Mouse (Mus musculus) liver, embryonic 15.5 days (tissue): ENCODE results near the gene Mum1. TPM values are rescaled to one million over a fixed set of nuclear protein-coding genes. Genes with fewer than 3 reads are reported as not detected.

Source experiments
- ATAC-seq: fragments of 200-750 bp; cut with Nextera tagmentation; 2 replicates; pipeline ENCODE4 v1.8.0; 2017; ENCODE audit warnings: moderate number of reproducible peaks, mild to moderate bottlenecking, moderate library complexity; ENCODE audit not compliant: insufficient read depth
- H3K27ac ChIP-seq: fragments of 300-500 bp; sonication (generic); replicated peaks from 2 replicates; pipeline ENCODE4 v1.5.1; 2015; ENCODE audit warnings: mild to moderate bottlenecking, inconsistent platforms
- H3K27me3 ChIP-seq: fragments of 300-500 bp; sonication (generic); 2 replicates; pipeline ENCODE4 v1.6.1; 2015; ENCODE audit warnings: mild to moderate bottlenecking, inconsistent platforms
- H3K36me3 ChIP-seq: fragments of 300-500 bp; sonication (generic); replicated peaks from 2 replicates; pipeline ENCODE4 v1.6.1; 2015; ENCODE audit warnings: moderate library complexity, mild to moderate bottlenecking, inconsistent platforms
- H3K4me1 ChIP-seq: fragments of 300-500 bp; sonication (generic); replicated peaks from 2 replicates; pipeline ENCODE4 v1.6.1; 2015; ENCODE audit warnings: inconsistent platforms
- H3K4me2 ChIP-seq: fragments of 300-500 bp; sonication (generic); 2 replicates; pipeline ENCODE4 v1.6.1; 2015; ENCODE audit warnings: moderate library complexity, mild to moderate bottlenecking, inconsistent platforms
- H3K4me3 ChIP-seq: fragments of 300-500 bp; sonication (generic); replicated peaks from 2 replicates; pipeline ENCODE4 v1.5.1; 2015; ENCODE audit warnings: mild to moderate bottlenecking, inconsistent platforms
- H3K9ac ChIP-seq: fragments of 300-500 bp; sonication (generic); 2 replicates; pipeline ENCODE4 v1.6.1; 2015; ENCODE audit warnings: moderate library complexity, mild to moderate bottlenecking, inconsistent platforms
- H3K9me3 ChIP-seq: fragments of 300-500 bp; sonication (generic); replicated peaks from 2 replicates; pipeline ENCODE4 v1.6.1; 2016; ENCODE audit warnings: inconsistent platforms
- WGBS: fragments of 180-500 bp; shearing (Covaris S2); methylation state at CpG from one replicate; pipeline ENCODE4 v1.1.7; 2015; ENCODE audit warnings: mixed read lengths; ENCODE audit not compliant: insufficient replicate concordance; 5-methylcytosine and 5-hydroxymethylcytosine counted together
- polyA plus RNA-seq: library from polyadenylated mRNA; unstranded; fragments of >200 nt; fragmentation: Nextera tagmentation; extraction: Ambion mirVana; gene quantifications from 2 replicates; pipeline ENCODE4 v1.2.1, GENCODE M21; 2015

Gene Mum1
- polyA plus RNA-seq, 1 experiment from 2014 or later: 16.6 TPM

GRCm38 (mm10) chr10:80252011-80252410 is 25.8 kb downstream of the Mum1 start:
- Histone ChIP-seq H3K36me3 (peaks cover 55% of the 10 kb centered on the region), H3K9me3 (no peaks in the 10 kb centered on the region), H3K4me1 (peaks cover 49% of the 10 kb centered on the region), H3K9ac (no peak overlapping the region), H3K27me3 (no peaks in the 10 kb centered on the region), H3K4me2 (no peak overlapping the region), H3K4me3 (no peak overlapping the region), H3K27ac (no peak overlapping the region)
- no peak for ATAC-seq

GRCm38 (mm10) chr10:80252493-80253274 is 26.4 kb downstream of the Mum1 start:
- H3K9ac ChIP-seq: no peak overlapping the region
- peaks cover 48% of the 10 kb centered on the region for H3K4me1 ChIP-seq
- no peaks in the 10 kb centered on the region for H3K9me3 ChIP-seq
- ATAC-seq: no peak
- H3K36me3 ChIP-seq: peaks cover 60% of the 10 kb centered on the region
- 80% methylated on average over 11 of the region's 11 CpGs for WGBS
- H3K4me2 ChIP-seq: no peak overlapping the region
- no peaks in the 10 kb centered on the region for H3K27me3 ChIP-seq
- H3K27ac ChIP-seq: no peak overlapping the region
- H3K4me3 ChIP-seq: no peak overlapping the region

GRCm38 (mm10) chr10:80253551-80253950 is 27.3 kb downstream of the Mum1 start:
- Histone ChIP-seq H3K4me3 (no peak overlapping the region), H3K4me1 (peaks cover 48% of the 10 kb centered on the region), H3K9me3 (no peaks in the 10 kb centered on the region), H3K9ac (no peak overlapping the region), H3K27ac (no peak overlapping the region), H3K36me3 (peaks cover 69% of the 10 kb centered on the region), H3K4me2 (no peak overlapping the region), H3K27me3 (no peaks in the 10 kb centered on the region)
- ATAC-seq: no peak
- 84% methylated on average over 6 of the region's 6 CpGs for WGBS

DNA sequence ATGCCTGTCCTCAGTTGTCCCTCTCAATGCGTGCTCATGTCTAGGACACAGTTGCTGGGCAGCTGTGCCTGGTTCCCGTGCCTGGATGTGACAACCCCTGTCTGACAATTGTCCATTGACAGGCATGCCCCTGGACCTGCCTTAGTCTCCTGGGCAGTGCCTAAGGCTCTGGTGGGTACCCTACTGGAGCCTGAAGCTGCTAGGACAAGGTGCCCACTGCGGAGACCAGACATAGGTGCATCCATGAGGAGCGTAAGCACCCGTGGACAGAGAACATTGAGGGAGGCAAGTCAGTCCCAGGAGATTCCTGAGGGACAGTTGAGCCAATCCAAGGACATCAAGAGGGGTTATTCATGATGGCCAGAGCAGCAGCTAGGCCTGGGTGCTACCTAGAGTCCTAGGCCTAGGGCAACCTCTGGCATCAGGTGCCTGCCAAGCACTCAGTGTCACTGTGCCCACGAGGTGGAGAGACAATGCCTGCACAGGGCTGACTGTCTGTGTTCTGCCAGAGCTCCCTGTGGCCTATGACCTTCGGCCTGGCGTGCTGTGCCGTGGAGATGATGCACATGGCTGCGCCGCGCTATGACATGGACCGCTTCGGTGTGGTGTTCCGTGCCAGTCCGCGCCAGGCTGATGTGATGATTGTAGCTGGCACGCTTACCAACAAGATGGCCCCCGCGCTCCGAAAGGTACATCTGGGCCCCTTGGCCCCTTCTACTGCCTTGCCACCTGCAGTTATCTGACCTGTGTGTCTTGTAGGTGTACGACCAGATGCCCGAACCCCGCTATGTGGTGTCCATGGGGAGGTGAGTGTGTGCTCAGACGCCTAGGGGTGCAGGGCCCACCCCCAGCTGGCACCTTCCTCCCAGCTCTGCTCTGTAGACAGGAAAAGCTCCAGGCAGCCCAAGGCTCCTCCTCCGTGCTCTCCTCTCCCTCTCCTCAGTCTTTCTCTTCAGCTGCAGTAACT is 28.4 kb downstream of the Mum1 start:
- 89% methylated on average over 26 of the region's 26 CpGs for WGBS
- peaks cover 55% of the 10 kb centered on the region for H3K4me1 ChIP-seq
- no peak overlapping the region for H3K27ac ChIP-seq
- no peak overlapping the region for H3K9ac ChIP-seq
- H3K36me3 ChIP-seq: peaks cover 75% of the 10 kb centered on the region
- H3K27me3 ChIP-seq: no peaks in the 10 kb centered on the region
- no peaks in the 10 kb centered on the region for H3K9me3 ChIP-seq
- no peak overlapping the region for H3K4me2 ChIP-seq
- no peak for ATAC-seq
- H3K4me3 ChIP-seq: no peak overlapping the region

DNA sequence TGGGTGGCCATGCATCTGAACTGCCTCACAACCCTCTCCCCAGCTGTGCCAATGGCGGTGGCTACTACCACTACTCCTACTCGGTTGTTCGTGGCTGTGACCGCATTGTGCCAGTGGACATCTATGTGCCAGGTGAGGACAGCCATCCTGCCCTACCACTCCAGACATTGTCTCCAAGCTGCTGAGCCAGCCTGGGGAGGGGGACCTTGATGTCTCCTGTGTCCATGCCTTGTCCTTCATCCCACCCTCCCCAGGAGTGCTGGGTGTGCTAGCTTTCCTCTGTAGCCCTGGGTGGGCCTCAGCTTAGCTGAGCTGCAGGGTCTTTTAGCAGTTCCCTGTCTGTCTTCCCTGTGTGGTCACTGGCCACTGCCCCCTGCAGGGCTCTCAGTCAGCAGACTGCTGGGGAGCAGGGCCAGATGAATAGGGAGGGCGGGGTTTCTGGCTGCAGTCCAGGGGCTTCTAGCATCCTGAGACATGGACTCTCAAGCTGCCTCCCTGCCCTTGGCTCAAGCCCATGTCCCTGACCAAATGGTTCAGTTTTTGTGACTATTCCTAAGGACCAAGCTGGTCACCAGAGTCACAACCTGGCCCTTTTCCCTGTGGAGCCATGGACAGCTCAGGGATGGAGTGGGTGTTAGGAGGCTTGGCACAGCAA is 29.8 kb downstream of the Mum1 start:
- peaks cover 55% of the 10 kb centered on the region for H3K4me1 ChIP-seq
- H3K27ac ChIP-seq: no peak overlapping the region
- no peak for ATAC-seq
- peaks cover 75% of the 10 kb centered on the region for H3K36me3 ChIP-seq
- 86% methylated on average over 5 of the region's 5 CpGs for WGBS
- H3K9me3 ChIP-seq: no peaks in the 10 kb centered on the region
- no peak overlapping the region for H3K4me2 ChIP-seq
- H3K9ac ChIP-seq: no peak overlapping the region
- no peaks in the 10 kb centered on the region for H3K27me3 ChIP-seq
- no peak overlapping the region for H3K4me3 ChIP-seq

- no peak overlapping the region for H3K4me3 ChIP-seq
- H3K27ac ChIP-seq: no peak overlapping the region; the same call in 1 of the 2 replicates
- no peak overlapping the region for H3K9ac ChIP-seq
- H3K4me2 ChIP-seq: no peak overlapping the region
- H3K9me3 ChIP-seq: no peaks in the 10 kb centered on the region
- WGBS: 75% methylated on average over 2 of the region's 2 CpGs
- no peaks in the 10 kb centered on the region for H3K27me3 ChIP-seq
- H3K36me3 ChIP-seq: peaks cover 60% of the 10 kb centered on the region
- peaks cover 59% of the 10 kb centered on the region for H3K4me1 ChIP-seq
- ATAC-seq: no peak
Observed at GRCm38 (mm10) chr10:80257936-80258335, 31.7 kb downstream of the Mum1 start.

DNA sequence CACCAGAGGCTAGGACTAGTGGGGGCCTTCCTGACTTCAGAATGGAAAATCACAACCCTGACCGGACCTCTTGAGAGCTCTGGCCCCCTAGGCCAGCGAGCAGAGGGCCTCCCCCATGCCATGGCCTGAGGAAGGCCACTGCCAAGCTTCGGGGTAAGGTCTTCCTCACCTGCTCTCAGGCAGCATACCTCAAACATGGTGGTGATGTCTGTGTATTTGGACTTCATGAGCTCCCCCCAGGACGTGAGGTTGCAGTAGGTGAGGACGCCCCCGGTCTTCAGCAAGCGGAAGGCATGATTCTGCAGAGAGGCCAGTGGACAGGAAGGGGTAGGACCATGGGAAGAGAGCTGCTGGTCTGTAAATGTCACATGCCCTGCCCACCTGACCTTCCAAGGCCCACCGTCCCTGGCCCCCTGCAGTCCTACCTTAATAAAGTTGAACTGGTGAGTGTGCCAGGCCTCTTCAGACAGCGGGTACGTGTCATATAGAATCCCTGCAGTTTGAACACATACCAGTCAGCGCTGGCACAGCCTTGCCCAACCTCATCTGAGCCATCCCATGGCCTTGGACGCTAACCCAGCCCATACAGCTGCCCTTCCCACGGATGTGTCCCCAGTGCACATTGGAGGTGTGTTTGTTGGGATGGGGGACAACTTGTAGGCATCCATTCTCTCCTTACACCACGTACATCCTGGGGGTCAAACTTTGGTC is 32.7 kb downstream of the Mum1 start:
- peaks cover 66% of the 10 kb centered on the region for H3K4me1 ChIP-seq
- H3K4me3 ChIP-seq: peak overlapping the region; percentile 58
- no peak overlapping the region for H3K27ac ChIP-seq
- no peaks in the 10 kb centered on the region for H3K27me3 ChIP-seq
- no peak for ATAC-seq
- peaks cover 51% of the 10 kb centered on the region for H3K36me3 ChIP-seq
- no peaks in the 10 kb centered on the region for H3K9me3 ChIP-seq
- H3K4me2 ChIP-seq: peak overlapping the region; percentile 89
- H3K9ac ChIP-seq: no peak overlapping the region
- WGBS: 80% methylated on average over 14 of the region's 14 CpGs

DNA sequence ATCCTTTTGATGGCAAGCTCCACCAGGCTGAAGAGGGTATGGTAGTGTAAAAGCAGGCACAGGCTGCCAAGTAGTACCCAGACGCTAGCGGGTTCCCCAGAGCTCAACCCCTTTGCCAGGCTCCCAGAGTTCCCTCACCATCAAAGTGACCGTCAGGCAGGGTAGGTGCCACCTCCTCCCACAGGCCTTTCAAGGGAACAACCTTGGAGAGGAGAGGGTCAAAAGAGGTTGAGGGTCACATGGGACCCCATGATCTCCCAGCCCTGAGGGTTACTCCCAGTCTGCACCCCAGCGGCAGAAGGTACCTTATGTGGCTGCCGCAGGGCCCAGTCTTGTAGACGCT is 33.2 kb downstream of the Mum1 start:
- 79% methylated on average over 6 of the region's 6 CpGs for WGBS
- H3K27ac ChIP-seq: peak overlapping the region; percentile 91
- no peaks in the 10 kb centered on the region for H3K9me3 ChIP-seq
- 0 out of 2 replicates have a peak overlapping the region, but pooled peaks have one; percentile 65 for H3K9ac ChIP-seq
- peaks cover 71% of the 10 kb centered on the region for H3K4me1 ChIP-seq
- peak overlapping the region; percentile 89 for H3K4me2 ChIP-seq
- no peak for ATAC-seq
- H3K36me3 ChIP-seq: peaks cover 45% of the 10 kb centered on the region
- peak overlapping the region; percentile 58 for H3K4me3 ChIP-seq
- no peaks in the 10 kb centered on the region for H3K27me3 ChIP-seq

- Histone ChIP-seq H3K36me3 (peaks cover 39% of the 10 kb centered on the region), H3K4me1 (peaks cover 72% of the 10 kb centered on the region), H3K9ac (peak overlapping the region; percentile 65), H3K27ac (peak overlapping the region; percentile 91), H3K9me3 (no peaks in the 10 kb centered on the region), H3K27me3 (no peaks in the 10 kb centered on the region), H3K4me2 (peak overlapping the region; percentile 89), H3K4me3 (peak overlapping the region; percentile 58)
- WGBS: 14% methylated on average over 19 of the region's 19 CpGs
- ATAC-seq: no peak
Observed at GRCm38 (mm10) chr10:80259861-80260641, 33.8 kb downstream of the Mum1 start.
